Mouse (Mus musculus) right cerebral cortex, postnatal 36 days (tissue): ENCODE data around the gene Defb9.
A peak's percentile ranks its signal among the peaks of the same experiment; 100 is the strongest.
"Not testable (repeated sequence)": the region's sequence is repeated elsewhere in the genome, so short reads cannot be mapped to it uniquely, and the experiment has no call there.

Experiments used
- DNase-seq, 2 experiments: peaks; one replicate each; pipeline ENCODE4 v3.0.0; 2022; ENCODE audit warnings: low spot score in 2 of 2, mixed read lengths in 1 of 2

The Defb9 gene

GRCm38 (mm10) chr8:21885321-21885720, at the start of gene Defb9:
Gene Defb9 (minus strand): TSS chr8:21885421.
- DNase-seq = not testable (repeated sequence)

GRCm38 (mm10) chr8:21932610-21933009, 47.4 kb upstream of the Defb9 start, which contains the start of gene Defb15:
Gene Defb15 (minus strand): TSS chr8:21932710.
- no peak for DNase-seq

- not testable (repeated sequence) for DNase-seq
Measured at GRCm38 (mm10) chr8:21930754-21931153, 45.5 kb upstream of the Defb9 start.

GRCm38 (mm10) chr8:21915625-21916024, 30.4 kb upstream of the Defb9 start:
- peak in 1 of 2 experiments; percentile 2 for DNase-seq

- no peak for DNase-seq
Measured at GRCm38 (mm10) chr8:21912554-21912953, 27.3 kb upstream of the Defb9 start.

GRCm38 (mm10) chr8:21911931-21912330, 26.7 kb upstream of the Defb9 start:
- no peak for DNase-seq

- not testable (repeated sequence) for DNase-seq
Measured at GRCm38 (mm10) chr8:21906290-21906689, 21.1 kb upstream of the Defb9 start, which contains the start of gene Defb11. Gene Defb11 (minus strand): TSS chr8:21906412.

- DNase-seq = not testable (repeated sequence)
Measured at GRCm38 (mm10) chr8:21858586-21858985, 26.6 kb downstream of the Defb9 start, which contains the start of gene Defb10. Gene Defb10 (plus strand): TSS chr8:21858901.
